Mouse (Mus musculus): ENCODE measurements around the gene Tgfbr1.

DNA sequence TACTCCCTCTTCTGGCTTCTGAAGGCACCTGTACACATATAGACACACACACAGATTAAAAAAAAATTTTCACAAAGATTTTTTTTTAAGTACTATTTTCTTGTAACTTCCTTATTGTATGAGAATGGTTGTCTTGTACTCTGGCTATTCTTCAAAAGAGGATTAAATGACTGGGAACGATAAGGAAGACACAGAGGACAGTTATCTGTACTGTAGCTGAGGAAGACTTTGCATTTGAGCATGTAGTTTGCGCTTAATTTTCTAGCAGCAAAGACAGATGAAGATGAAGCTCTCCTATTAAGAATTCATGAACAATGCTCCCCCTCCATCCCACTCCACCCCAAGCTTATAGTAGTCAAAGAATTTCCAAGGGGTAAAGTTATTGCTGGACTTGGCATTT lies 9.6 kb downstream of the Tgfbr1 start:
- no peak for TF ChIP-seq CTCF (IDR thresholded peaks at IDR 0.05; ENCODE audit: control insufficient read depth, insufficient read depth, insufficient read length)
- TF ChIP-seq CEBPB (IDR thresholded peaks at IDR 0.05; ENCODE audit: low read depth): no peak
- no peak for TF ChIP-seq FOSL1 (IDR thresholded peaks at IDR 0.05; ENCODE audit: insufficient read depth, low read length, poor library complexity, severe bottlenecking)
- TF ChIP-seq MAX (IDR thresholded peaks at IDR 0.05): no peak
- TF ChIP-seq MYOD1 (IDR thresholded peaks at IDR 0.05; ENCODE audit: control insufficient read depth, insufficient read length, low read depth): no peak
- no peak for TF ChIP-seq USF1 (IDR thresholded peaks at IDR 0.05; ENCODE audit: low read depth)
- no peak for TF ChIP-seq MYOG (IDR thresholded peaks at IDR 0.05; ENCODE audit: control insufficient read depth, extremely low read depth, insufficient read length)
